Mouse (Mus musculus) brain, embryonic 14.5 days (tissue): Measurements from ENCODE around the gene Pnmal2. TPM values are rescaled to one million over a fixed set of nuclear protein-coding genes. Genes with fewer than 3 reads are reported as not detected.

ENCODE experiments used
- DNase-seq: peaks from one replicate; pipeline ENCODE4 v3.0.0-alpha.2; 2011; ENCODE audit warnings: low read depth
- CTCF ChIP-seq: fragments of 200-500 bp; IDR thresholded peaks from 2 replicates; pipeline ENCODE4 v1.5.1; 2012; ENCODE audit warnings: inconsistent platforms, mild to moderate bottlenecking, moderate library complexity, borderline replicate concordance; ENCODE audit not compliant: insufficient read depth, insufficient read length; ENCODE audit errors: extremely low read depth
- POLR2A ChIP-seq: fragments of 200-500 bp; IDR thresholded peaks from 2 replicates; pipeline ENCODE4 v1.6.1; 2012; ENCODE audit warnings: mild to moderate bottlenecking, inconsistent platforms, borderline replicate concordance; ENCODE audit not compliant: poor library complexity, insufficient read depth, insufficient read length, severe bottlenecking; ENCODE audit errors: extremely low read depth
- polyA plus RNA-seq: library from polyadenylated mRNA; depleted of rRNA; stranded (reverse); fragments of >200 nt; gene quantifications from 2 replicates; pipeline ENCODE4 v1.2.3, GENCODE M21; 2012; rRNA removed

Gene Pnmal2
- polyA plus RNA-seq, 1 experiment, result 96.9 TPM

DNA sequence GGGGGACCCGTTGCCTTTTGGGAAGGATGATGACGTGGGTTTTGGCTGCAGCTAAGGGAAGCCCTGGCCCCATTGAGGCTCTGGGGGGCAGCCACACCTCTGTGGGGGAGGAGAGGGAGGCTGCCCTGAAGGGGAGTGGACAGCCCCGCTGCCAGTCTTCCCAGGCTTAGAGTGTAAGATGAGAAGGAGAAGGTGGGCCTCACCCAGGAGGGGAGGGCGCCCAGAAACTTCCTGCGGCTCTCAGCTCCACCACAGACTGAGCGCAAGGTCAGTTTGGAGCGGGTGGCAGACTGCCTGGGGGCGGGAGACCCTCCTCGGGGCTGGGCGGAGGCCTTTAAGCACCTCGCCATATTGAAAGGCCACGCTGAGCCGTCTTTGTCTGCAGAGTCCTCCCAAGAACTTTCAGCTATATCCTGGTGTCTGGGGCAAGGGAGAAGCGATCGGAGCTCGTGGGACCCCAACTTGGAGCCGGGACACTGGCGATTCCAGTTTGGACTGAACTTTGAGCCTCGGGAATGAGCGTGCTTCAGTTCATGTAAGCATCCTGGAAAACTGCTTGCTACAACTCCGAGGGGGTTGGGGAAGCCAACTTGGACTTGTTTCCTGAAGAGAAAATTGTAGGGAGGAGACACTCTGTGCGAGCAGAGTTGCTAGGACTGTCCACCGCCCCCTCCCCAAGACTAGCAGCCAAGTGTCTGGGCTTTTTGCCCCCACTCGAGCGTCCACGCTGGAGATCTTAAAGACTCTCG lies 49.3 kb downstream of the Pnmal2 start:
- TF ChIP-seq CTCF (no peak), POLR2A (no peak)
- DNase-seq, result peak; percentile 94

DNA sequence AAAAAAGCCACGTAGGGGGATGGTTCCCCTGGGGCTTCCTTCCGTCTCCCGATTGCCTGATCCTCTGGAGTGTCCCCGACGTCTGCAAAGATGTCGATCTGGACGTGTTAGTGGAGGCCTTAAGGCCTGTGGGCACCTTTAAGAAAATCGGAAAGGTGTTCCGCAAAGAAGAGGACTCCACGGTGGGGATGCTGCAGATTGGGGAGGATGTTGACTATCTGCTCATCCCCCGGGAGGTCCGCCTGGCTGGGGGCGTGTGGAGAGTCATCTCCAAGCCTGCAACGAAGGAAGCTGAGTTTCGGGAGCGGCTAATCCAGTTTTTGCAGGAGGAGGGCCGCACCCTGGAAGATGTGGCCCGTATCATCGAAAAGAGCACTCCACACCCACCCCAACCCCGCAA lies 49.9 kb downstream of the Pnmal2 start:
- TF ChIP-seq CTCF, result no peak
- TF ChIP-seq POLR2A, result no peak
- DNase-seq, result no peak

DNA sequence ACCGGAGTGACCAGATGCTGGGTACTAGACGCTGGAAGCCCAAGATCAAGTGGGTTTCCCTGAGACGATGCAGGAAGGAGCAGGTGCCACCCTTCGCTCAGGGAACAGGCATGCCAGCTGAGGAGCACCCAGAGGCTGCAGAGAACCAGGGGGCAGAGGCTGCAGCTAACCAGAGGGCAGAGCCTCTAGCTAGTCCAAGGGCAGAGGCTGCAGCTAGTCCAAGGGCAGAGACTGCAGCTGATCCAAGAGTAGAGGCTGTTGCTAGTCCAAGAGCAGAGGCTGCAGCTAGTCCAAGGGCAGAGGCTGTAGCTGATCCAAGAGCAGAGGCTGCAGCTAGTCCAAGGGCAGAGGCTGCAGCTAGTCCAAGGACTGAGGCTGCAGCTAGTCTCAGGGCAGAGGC lies 50.9 kb downstream of the Pnmal2 start:
- no peak for TF ChIP-seq POLR2A
- TF ChIP-seq CTCF, result no peak
- DNase-seq, result no peak

Other genes starting within 250 kb of the Pnmal2 start
- 0.48 TPM in 1 of 2 replicates, not detected in the other for gene Ceacam9, start 222.8 kb upstream of the Pnmal2 start, polyA plus RNA-seq
- gene Ap2s1, start 206.3 kb upstream of the Pnmal2 start, polyA plus RNA-seq, result 455 and 489 TPM in 2 replicates
- gene Slc1a5, start 163.3 kb upstream of the Pnmal2 start, polyA plus RNA-seq, result 18.7 and 32.3 TPM in 2 replicates
- gene Strn4, start 128.8 kb upstream of the Pnmal2 start, polyA plus RNA-seq, result 306 and 379 TPM in 2 replicates
- gene Fkrp, start 128.0 kb upstream of the Pnmal2 start, polyA plus RNA-seq, result 35.1 and 47.7 TPM in 2 replicates
- gene Prkd2, start 101.8 kb upstream of the Pnmal2 start, polyA plus RNA-seq, result 13.9 and 14.0 TPM in 2 replicates
- gene Dact3, start 69.4 kb upstream of the Pnmal2 start, polyA plus RNA-seq, result 41.7 and 43.6 TPM in 2 replicates
- 11.5 and 15.5 TPM in 2 replicates for gene Gng8, start 52.9 kb upstream of the Pnmal2 start, polyA plus RNA-seq
- gene Ptgir, start 38.2 kb upstream of the Pnmal2 start, polyA plus RNA-seq, result 0.47 and 0.75 TPM in 2 replicates
- gene Calm3, start 20.6 kb upstream of the Pnmal2 start, polyA plus RNA-seq, result 580 and 837 TPM in 2 replicates
- gene Pnmal1, start 15.0 kb downstream of the Pnmal2 start, polyA plus RNA-seq, result 28.0 and 34.5 TPM in 2 replicates
- gene Gm42372, start 38.4 kb downstream of the Pnmal2 start, polyA plus RNA-seq, result 5.2 and 19.6 TPM in 2 replicates
- gene Ccdc8, start 48.0 kb downstream of the Pnmal2 start, polyA plus RNA-seq, result 6.4 and 8.6 TPM in 2 replicates
- gene Ppp5c, start 83.2 kb downstream of the Pnmal2 start, polyA plus RNA-seq, result 164 and 199 TPM in 2 replicates
- 4.1 and 6.9 TPM in 2 replicates for gene Hif3a, start 117.7 kb downstream of the Pnmal2 start, polyA plus RNA-seq
- gene Psg16, start 129.4 kb downstream of the Pnmal2 start, polyA plus RNA-seq, result 1.6 and 2.7 TPM in 2 replicates
- 0.05 and 0.10 TPM in 2 replicates for gene Ceacam3, start 205.6 kb downstream of the Pnmal2 start, polyA plus RNA-seq